Mouse (Mus musculus) urinary bladder, postnatal 36 days (tissue): ENCODE results near the gene Hoxa4.

Source experiments
- DNase-seq, 2 experiments: peaks; one replicate each; pipeline ENCODE4 v3.0.0; 2022; ENCODE audit warnings: low spot score in 2 of 2, mixed read lengths in 1 of 2

Gene Hoxa4

GRCm38 (mm10) chr6:52217895-52218642, 26.5 kb upstream of the Hoxa4 start:
- DNase-seq = peak in 1 of 2 experiments; percentile 7

GRCm38 (mm10) chr6:52217459-52217768, 25.9 kb upstream of the Hoxa4 start:
- peak; percentile 79 to 94 for DNase-seq

GRCm38 (mm10) chr6:52216691-52217458, 25.3 kb upstream of the Hoxa4 start:
- peak; percentile 50 to 52 for DNase-seq

- peak in 1 of 2 experiments; percentile 22 for DNase-seq
These were observed 24.4 kb upstream of the Hoxa4 start for GRCm38 (mm10) chr6:52215771-52216535.

GRCm38 (mm10) chr6:52215070-52215469, 23.5 kb upstream of the Hoxa4 start:
- no peak for DNase-seq

GRCm38 (mm10) chr6:52214271-52214670, 22.7 kb upstream of the Hoxa4 start:
- peak in 1 of 2 experiments; percentile 3 for DNase-seq

- peak; percentile 78 to 83 for DNase-seq
These were observed 21.8 kb upstream of the Hoxa4 start, which contains the start of the genes Hoxa3 and Gm28308 for GRCm38 (mm10) chr6:52213119-52213986. Gene Hoxa3 (minus strand): TSS chr6:52213336. Gene Gm28308 (minus strand): TSS chr6:52213339.

GRCm38 (mm10) chr6:52212556-52213118, 21.1 kb upstream of the Hoxa4 start:
- peak; percentile 43 to 59 for DNase-seq

GRCm38 (mm10) chr6:52211961-52212360, 20.4 kb upstream of the Hoxa4 start:
- DNase-seq = no peak

GRCm38 (mm10) chr6:52211170-52211935, 19.8 kb upstream of the Hoxa4 start:
- peak; percentile 76 to 81 for DNase-seq

- DNase-seq = no peak
These were observed 18.1 kb upstream of the Hoxa4 start for GRCm38 (mm10) chr6:52209685-52210046.

- DNase-seq = no peak
These were observed 17.5 kb upstream of the Hoxa4 start for GRCm38 (mm10) chr6:52208868-52209684.

GRCm38 (mm10) chr6:52208072-52208867, 16.7 kb upstream of the Hoxa4 start, which contains the start of gene Hoxa6:
Gene Hoxa6 (minus strand): TSS chr6:52208722.
- DNase-seq = peak; percentile 61 to 72

GRCm38 (mm10) chr6:52207684-52207976, 16.1 kb upstream of the Hoxa4 start:
- no peak for DNase-seq

GRCm38 (mm10) chr6:52206882-52207683, 15.5 kb upstream of the Hoxa4 start:
- DNase-seq = no peak

- DNase-seq = no peak
These were observed 14.4 kb upstream of the Hoxa4 start for GRCm38 (mm10) chr6:52205638-52206621.

GRCm38 (mm10) chr6:52205221-52205620, 13.7 kb upstream of the Hoxa4 start:
- DNase-seq = no peak
